Mouse (Mus musculus): ENCODE data around the gene Pram1.

GRCm38 (mm10) chr17:33644068-33644467, 6.2 kb downstream of the Pram1 start:
- TF ChIP-seq CTCF (IDR thresholded peaks at IDR 0.05; ENCODE audit: low read depth) (no peak), EP300 (IDR thresholded peaks at IDR 0.05; ENCODE audit: low read depth) (no peak)

Measured in heart, postnatal 0 days (tissue).